Mouse (Mus musculus): ENCODE measurements at regions not wholly inside any gene's neighbourhood (a gene's known extent, or its start where the extent isn't known, plus 50 kb on each side); places are given as distances from the start of the nearest gene placed in this dataset.
"Not testable (repeated sequence)": the region's sequence is repeated elsewhere in the genome, so short reads cannot be mapped to it uniquely, and the experiment has no call there.

DNA sequence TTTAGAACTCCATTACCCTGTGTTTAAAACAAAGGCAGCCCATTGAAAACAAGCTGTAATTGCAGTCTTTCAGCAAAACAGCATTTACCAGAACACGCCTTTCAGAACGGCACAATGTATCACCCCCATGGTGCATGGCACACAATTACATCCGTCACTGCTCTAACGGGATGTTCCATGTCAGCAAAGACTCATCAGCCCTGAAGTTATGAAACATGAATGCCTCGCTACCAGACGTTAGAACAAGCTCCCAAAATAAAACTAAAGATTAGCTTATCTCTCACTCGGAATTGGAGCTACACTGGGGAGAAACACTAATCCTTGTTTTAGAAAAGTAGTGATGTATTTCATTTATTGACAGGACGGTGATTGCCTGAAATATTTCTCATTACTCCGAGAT lies 301.4 kb downstream of the Tox3 start:
- DNase-seq: no peak

- no peak for DNase-seq
Measured at GRCm38 (mm10) chr8:90036436-90036835, 311.7 kb downstream of the Tox3 start.

DNA sequence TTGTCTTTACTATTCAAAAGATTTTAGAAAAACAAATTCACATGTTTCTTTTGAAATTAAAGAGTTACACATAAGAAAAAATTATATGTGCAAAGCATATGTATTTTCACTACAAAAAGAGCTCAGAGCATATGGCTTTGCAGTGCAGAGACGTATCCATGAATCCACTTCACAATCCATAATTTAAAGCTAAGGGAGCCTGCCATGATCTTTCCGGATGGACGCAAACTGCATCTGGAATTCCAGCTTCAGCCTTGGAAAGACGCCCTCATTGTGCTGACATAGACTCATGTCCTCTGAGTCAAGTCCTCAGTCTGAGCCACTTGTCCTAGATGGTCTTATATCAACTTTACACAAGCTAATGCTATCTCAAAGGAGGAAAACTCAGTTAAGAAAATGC lies 315.6 kb downstream of the Tox3 start:
- no peak for DNase-seq

DNA sequence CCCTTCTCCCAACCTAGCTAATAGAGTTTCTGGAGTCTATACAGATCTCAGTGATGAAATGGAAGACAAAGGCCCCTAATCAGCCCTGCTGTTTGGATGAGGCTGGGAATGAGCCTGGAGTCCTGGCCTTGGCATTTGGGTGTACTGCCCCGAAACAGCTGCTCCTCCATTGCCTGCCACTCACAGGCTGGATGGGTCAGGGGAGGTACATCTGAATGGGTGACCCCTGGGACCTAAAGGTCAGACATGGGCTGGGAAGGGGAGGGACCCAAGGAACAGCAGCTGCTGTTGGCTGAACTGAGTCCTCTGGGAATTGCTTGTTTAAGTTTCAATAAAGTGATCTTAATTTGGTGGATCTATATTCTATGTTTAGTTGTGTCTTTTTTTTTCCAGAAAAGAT lies 316.9 kb downstream of the Tox3 start:
- no peak for DNase-seq

GRCm38 (mm10) chr8:90017958-90018357 lies 330.2 kb downstream of the Tox3 start:
- not testable (repeated sequence) for DNase-seq

DNA sequence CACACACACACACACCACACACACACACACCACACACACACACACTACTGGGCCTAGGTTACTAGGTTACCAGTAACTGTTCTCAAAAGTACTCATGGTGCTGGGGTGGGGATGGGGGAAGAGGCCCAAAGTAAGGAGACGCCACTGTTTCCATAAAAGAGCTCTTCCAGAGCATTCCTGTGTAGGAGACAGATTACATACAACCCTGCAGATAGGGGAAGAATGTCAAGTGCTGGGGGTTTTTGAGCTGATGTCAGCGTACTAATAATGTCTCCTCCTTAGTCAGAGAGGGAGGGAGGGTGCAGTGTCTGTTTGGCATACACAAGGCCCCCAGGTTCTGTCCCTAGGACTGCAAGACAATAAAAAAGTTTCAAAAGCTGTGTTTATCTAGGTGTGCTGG lies 334.4 kb downstream of the Tox3 start:
- no peak for DNase-seq

GRCm38 (mm10) chr8:90011682-90012409 lies 336.3 kb downstream of the Tox3 start:
- no peak for DNase-seq

DNA sequence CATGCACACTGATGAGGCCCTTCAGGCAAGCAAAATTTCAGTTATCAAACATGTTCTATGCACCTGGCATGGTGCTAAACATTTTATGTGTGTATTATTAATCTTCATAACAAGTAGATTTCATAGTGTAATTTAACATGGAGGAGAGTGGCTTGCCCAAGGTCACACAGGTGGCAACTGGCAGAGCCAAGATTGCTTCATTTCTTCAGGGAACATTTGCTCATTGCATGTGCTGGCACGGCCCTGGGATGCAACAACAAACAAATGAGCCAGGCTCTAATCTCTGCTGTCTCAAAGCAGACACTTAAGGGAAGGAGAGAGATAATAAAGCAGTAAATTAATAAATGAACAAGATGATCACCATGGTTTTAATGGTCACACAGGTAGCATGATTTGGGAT lies 338.7 kb downstream of the Tox3 start:
- no peak for DNase-seq

DNA sequence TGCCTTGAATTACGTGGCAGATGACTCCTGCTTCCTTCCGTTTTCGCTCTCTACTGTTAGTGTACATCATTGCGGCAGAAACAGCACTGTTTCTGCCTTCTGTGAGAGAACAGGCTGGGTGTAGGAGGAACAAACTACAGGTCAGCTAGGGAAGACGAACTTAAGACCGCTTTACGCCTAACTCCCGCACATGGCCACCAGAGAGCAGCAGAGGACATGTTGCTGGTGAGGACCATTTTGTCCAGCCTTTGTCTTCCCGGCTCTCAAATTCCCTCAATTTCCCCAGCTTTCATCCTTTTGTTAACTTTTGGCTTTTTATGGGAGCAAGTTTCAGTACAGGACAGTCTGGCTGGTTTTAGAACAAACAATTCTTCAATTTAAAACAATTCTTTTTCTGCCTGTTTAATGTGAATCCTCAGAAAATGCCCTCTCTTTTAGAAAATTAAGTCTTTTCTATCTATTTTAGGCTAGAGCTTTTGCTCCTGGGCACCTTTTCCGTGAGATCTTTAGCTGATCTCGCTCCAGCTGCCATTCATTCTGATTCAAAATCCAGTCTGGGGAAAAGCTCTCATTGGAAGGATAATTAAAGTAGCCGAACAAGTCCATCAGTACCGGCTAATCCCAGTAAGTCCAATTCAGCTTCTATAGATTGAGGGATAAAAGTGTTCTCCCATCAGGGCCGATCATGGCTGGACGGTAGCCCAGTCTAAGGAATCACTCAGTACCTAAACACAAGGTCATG lies 347.1 kb downstream of the Tox3 start:
- peak; percentile 48 for DNase-seq

- no peak for DNase-seq
Measured at GRCm38 (mm10) chr8:89993743-89994142, 354.4 kb downstream of the Tox3 start.

GRCm38 (mm10) chr8:89983859-89984258 lies 364.3 kb downstream of the Tox3 start:
- no peak for DNase-seq

- DNase-seq: no peak
Measured at GRCm38 (mm10) chr8:89982551-89982950, 365.6 kb downstream of the Tox3 start.

DNA sequence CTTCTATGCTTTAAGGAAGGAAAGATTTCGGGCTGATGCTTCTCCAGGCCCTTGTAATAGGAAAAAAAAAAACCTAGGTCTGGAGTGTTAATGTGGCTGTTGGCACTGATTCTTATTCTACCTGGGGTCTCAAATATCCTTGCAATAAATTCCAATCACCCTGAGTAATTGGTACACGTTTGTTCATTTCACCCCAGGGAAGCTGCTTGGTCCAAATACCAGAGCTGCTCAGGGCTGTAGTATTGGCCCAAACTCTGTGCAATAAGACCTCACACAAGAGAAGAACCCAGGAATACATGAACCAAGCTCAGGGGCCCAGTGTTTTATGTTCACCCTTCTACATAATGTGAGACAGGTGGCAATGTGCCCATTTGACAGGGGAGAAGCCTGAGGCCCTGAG lies 366.8 kb downstream of the Tox3 start:
- no peak for DNase-seq

DNA sequence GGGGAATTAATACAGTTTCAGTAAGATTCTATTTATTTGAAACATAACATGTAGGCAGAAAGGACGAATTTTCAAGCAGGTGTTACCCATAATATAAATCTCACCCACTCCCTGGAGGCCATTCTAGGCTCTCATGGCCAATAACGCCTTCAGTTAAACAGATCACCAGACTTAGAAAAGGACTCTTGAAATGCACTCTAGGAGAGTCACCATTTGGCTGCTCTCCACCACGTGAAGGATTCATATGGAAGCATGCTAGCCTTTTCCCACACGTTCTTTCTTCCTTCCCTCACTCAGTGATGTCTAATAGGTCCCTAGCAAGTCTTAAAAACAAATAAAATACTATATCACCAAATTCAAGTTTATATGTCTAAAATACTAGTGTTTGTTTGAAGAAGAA lies 367.7 kb downstream of the Tox3 start:
- DNase-seq: no peak

GRCm38 (mm10) chr8:89962799-89963198 lies 385.3 kb downstream of the Tox3 start:
- no peak for DNase-seq

DNA sequence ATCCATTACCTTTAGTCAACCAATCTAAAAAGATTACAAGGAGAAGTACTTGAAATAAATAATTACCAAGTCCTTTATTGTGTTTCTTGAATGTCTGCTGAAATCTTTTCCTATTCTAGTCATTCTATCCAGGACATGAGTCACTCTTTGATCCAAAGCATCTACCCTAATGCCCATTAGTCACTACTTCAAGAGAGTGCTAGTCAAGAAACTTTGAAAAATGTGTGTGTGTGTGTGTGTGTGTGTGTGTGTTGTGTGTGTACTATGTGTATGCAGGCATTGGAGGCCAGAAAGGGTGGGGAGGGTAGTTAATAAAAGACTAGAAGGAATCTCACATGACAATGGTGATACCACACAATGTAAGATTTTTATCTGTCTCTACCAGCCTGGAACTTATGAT lies 390.7 kb downstream of the Tox3 start:
- DNase-seq: no peak

- DNase-seq: no peak
Measured at GRCm38 (mm10) chr8:89956482-89957020, 391.6 kb downstream of the Tox3 start.

- DNase-seq: no peak
Measured at GRCm38 (mm10) chr8:89938836-89939235, 409.3 kb downstream of the Tox3 start.

DNA sequence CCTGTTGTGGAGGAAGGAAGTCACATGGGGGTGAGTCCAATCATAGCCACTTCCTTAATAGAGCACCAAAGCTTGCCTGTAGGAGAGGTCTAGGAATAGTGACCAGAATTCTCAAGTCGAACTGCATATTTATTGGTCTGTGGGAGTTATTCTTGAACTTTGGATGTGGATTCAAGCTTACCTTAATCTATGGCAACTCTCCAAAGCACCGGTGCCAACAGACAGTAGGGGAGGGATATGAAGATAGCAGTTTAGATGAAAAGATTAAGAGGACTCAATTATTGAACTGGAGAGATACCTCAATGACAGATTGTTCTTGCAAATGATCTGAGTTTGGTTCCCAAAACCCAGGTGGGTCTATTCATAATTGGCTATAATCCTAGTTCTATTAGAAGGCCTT lies 413.6 kb downstream of the Tox3 start:
- DNase-seq: no peak

- DNase-seq: peak; percentile 3
Measured at GRCm38 (mm10) chr8:89926666-89927232, 421.4 kb downstream of the Tox3 start.

- peak; percentile 3 for DNase-seq
Measured at GRCm38 (mm10) chr8:89924697-89925096, 423.4 kb downstream of the Tox3 start.

DNA sequence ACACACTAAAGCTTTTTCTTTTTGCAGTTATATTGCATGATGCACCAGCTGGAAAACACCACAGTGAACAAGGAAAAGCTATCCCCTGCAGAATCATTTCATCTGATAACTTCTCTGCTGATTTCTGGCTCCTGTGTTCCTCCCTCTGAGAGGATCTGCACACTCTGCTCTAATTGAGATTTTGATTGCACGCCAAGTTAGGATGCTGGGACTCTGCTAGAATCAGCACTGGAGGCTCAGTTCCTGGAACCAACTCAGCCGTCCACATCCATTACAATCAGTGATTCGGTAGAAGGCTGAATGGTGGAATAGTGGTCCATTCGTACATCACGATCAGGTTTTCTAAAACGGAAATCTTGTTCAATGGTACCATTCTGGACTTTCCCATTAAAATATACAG lies 434.1 kb downstream of the Tox3 start:
- DNase-seq: peak; percentile 2

GRCm38 (mm10) chr8:89906200-89906599 lies 441.9 kb downstream of the Tox3 start:
- DNase-seq: no peak

DNA sequence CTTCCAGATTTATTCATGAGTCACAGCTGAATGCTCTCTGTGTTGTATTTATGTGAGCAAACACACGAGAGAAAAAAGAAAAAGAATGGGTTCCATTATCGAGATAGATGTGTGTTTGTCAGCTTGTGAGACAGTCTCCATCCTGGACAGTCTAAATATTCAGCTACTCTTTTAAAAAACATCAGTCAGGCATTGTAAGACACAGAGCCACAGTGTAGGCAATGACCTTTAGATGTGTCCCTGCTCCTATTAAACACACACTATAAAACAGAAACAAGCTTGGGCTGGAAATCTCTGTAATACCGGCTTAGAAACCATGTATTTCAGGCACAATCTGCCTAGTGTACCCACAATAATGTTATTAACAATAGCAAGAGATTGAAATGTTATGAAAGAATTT lies 442.6 kb downstream of the Tox3 start:
- DNase-seq: no peak

Measured in cerebellum, adult 9-11 months (tissue).